In the genomic region with DNA sequence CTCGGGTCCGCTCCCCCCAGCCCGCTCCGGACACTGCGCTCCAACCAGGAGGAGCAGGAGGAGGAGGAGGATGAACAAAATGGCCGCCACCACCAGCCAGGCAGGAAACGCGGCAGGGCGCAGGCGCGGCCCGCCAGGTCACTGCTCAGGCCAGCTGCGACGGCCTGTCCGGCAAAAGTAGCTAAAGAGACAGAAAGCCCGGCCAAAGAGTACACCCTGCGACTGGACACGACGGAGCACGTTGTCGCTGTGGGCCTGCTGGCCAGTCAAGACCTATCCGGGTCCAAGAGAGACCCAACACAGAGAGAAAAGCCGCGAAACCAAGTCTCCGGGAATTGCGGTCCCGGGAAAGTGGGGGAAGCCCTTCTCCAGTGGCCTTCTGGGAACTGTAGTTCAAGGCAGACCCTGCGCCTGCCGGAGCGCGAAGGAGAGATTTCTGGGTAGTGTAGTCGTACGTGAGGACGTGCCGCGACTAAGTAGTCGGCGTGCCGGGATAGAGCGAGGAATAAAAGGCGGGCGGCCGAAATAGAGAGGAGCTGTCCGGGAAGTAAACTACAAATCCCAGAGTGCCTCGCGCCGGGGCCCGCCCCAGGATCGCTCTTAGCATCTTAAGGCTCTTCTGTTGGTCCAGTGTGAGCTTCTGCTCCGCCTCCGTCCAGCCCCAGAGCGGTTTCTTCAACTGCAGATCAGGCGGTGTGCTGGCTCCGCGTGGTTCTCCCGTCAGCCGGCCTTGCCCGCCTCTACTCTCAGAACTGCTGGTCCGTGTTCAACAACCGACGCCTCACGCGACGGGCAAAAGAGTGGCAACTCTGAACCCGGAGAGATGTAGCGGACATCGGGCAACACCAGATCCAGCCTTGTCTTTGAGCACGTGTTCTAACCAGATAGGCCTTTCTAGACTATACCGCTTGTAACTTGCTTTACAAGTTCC, we compare ENCODE assay signal across 8 mouse cellular contexts. TPM values are rescaled to one million over a fixed set of nuclear protein-coding genes. Genes with fewer than 3 reads are reported as not detected.
DNase-seq lines count a peak whose midpoint lies in the region; ATAC-seq and TF ChIP-seq lines count a peak whose summit lies in the region.

A gene (minus strand): TSS at position 433 of the 931 bp plus-strand sequence.

- H3K4me2 ChIP-seq in lung, postnatal 0 days (replicated peaks; ENCODE audit: low read depth, low read length): peak within 1 kb of the TSS; percentile 96

- H3K9ac ChIP-seq in lung, postnatal 0 days (replicated peaks; ENCODE audit: low read depth): peak within 1 kb of the TSS; percentile 85

- no peak for TF ChIP-seq EP300 in lung, postnatal 0 days (IDR thresholded peaks at IDR 0.05)

- no peaks in the 10 kb centered on the region for H3K36me3 ChIP-seq in hindbrain, embryonic 10.5 days
- H3K36me3 ChIP-seq in lung, postnatal 0 days (ENCODE audit: insufficient read depth, low read length): no peaks in the 10 kb centered on the region

- WGBS in hindbrain, embryonic 10.5 days: under 1% methylated on average over 69 of the region's 69 CpGs
- under 1% methylated on average over 69 of the region's 69 CpGs for WGBS in lung, postnatal 0 days

- H3K4me1 ChIP-seq in hindbrain, embryonic 10.5 days (replicated peaks): peaks cover 31% of the 10 kb centered on the region
- H3K4me1 ChIP-seq in lung, postnatal 0 days (ENCODE audit: insufficient read depth, low read depth, low read length): peaks cover 4% of the 10 kb centered on the region; the same call in 1 of the 2 replicates

- TF ChIP-seq CTCF in lung, postnatal 0 days (IDR thresholded peaks at IDR 0.05): no peak

- peak; percentile 98 for ATAC-seq in frontal cortex, adult (ENCODE audit: low TSS enrichment)
- peak; percentile 99 for ATAC-seq in lung, postnatal 0 days

- peak within 1 kb of the TSS; percentile 97 for H3K4me3 ChIP-seq in hindbrain, embryonic 10.5 days
- H3K4me3 ChIP-seq in lung, postnatal 0 days (ENCODE audit: low read depth, low read length): peak within 1 kb of the TSS; percentile 82

- H3K27me3 ChIP-seq in hindbrain, embryonic 10.5 days (ENCODE audit: insufficient read depth, poor library complexity, severe bottlenecking): no peaks in the 10 kb centered on the region
- H3K27me3 ChIP-seq in lung, postnatal 0 days (replicated peaks; ENCODE audit: insufficient read depth, low read length): no peaks in the 10 kb centered on the region

- peak; percentile 99 for DNase-seq in MN1 (ENCODE audit: low spot score)
- DNase-seq in cerebellum, adult 9-10 months: peak; percentile 99
- DNase-seq in hindbrain, embryonic 10.5 days (ENCODE audit: low spot score): peak; percentile 98
- DNase-seq in layer of hippocampus, adult 9-11 months: peak; percentile 99
- peak; percentile 100 for DNase-seq in lung, postnatal 0 days (ENCODE audit: low spot score)
- DNase-seq in ovary, postnatal 14 days (ENCODE audit: low spot score): peak; percentile 90
- DNase-seq in thymus, postnatal 14 days: peak; percentile 97

- peak within 1 kb of the TSS; percentile 99 for H3K27ac ChIP-seq in hindbrain, embryonic 10.5 days
- peak within 1 kb of the TSS; percentile 97 for H3K27ac ChIP-seq in lung, postnatal 0 days (ENCODE audit: low read length)

- no peaks in the 10 kb centered on the region for H3K9me3 ChIP-seq in hindbrain, embryonic 10.5 days
- H3K9me3 ChIP-seq in lung, postnatal 0 days (ENCODE audit: low read length): no peaks in the 10 kb centered on the region

RNA-seq across cellular contexts. Expression of the gene that starts here (rescaled TPM):
- 22.4 and 26.0 TPM in 2 replicates for polyA plus RNA-seq in hindbrain, embryonic 10.5 days (2016; fragmentation: Nextera tagmentation; extraction: Ambion mirVana)
- polyA plus RNA-seq in lung, postnatal 0 days (2015; fragmentation: Nextera tagmentation; extraction: Ambion mirVana): 15.4 and 17.2 TPM in 2 replicates

Comparison
In these comparisons a context has a peak if more than half of its experiments do, and no peak if none do; other contexts are left out.
1. Peak in every context shown above with its lines: DNase-seq, ATAC-seq, H3K4me3 ChIP-seq and H3K27ac ChIP-seq.